Mouse (Mus musculus) adrenal gland, adult 18-20 months (tissue): ENCODE measurements around the gene Gm10406. TPM values are rescaled to one million over a fixed set of nuclear protein-coding genes. Genes with fewer than 3 reads are reported as not detected.
"Not testable (repeated sequence)": the region's sequence is repeated elsewhere in the genome, so short reads cannot be mapped to it uniquely, and the experiment has no call there.

ENCODE experiments used
- DNase-seq, 2 experiments: peaks; one replicate each; pipeline ENCODE4 v3.0.0; 2021 to 2022; ENCODE audit warnings: low spot score in 2 of 2
- long read RNA-seq, 2 experiments: library from polyadenylated mRNA; stranded (forward); transcript quantifications; one replicate each; pipeline ENCODE4 v2.0.0; 2021
- total RNA-seq, 2 experiments: library from RNA; stranded (reverse); gene quantifications; 1 replicate in 1 of 2; 2 replicates in 1 of 2; pipeline ENCODE4 v1.2.3; 2021

The Gm10406 gene
- total RNA-seq, result under 1 TPM in 1 of 2 experiments, not detected in 1; 0.19 TPM
- long read RNA-seq, experiment 1, result 0 reads
- long read RNA-seq, experiment 2, result 0 reads

DNA sequence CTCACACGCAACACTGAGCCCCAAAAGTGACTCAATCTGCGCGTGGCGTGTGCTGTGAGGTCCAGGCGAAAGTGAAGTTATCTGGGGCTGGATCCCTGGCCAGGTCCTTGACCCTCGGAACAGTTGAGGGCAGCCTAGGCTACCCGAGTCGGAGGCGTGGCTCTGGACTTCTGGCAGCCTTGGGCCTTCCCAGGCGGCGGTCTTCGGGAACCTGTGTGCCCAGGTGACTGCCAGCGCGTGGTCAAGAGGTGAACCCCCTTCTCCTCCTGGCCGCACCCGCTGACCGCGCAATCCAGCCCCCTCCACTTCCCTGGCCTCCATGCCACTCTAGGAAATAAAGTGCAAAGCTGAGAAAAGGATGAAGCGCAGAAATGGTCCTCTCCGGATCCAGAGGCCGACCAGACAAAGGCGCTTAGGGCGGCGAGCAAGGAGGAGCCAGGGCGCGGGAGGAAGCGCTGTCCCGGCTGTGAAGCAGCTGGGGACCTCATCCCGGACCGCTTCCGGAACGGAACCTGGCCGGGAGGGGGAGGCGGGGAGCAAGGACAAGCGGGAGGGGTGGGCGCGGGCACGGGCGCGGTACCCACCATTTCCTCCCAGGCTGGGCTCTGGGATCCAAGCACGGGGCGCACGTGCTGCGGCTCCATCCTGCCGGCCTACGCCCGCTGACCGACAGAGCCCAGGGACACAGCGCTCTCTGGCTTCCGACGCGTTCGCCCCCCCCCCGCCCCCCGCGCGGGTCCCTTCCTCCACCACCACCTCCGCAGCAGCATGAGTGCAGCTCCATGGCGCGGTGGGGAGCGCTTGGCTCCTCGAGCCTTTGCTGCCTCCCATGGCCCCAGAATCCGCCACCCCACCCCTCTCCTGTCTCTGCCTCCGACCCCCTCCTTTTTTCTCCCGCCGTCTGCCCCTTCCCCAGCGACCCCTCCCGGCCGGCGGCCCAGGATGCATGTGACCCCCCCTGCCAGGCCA lies at the start of gene Gm10406:
Gene Gm10406 (minus strand): TSS at position 669 of the 969 bp plus-strand sequence.
- peak; percentile 7 to 22 for DNase-seq

DNA sequence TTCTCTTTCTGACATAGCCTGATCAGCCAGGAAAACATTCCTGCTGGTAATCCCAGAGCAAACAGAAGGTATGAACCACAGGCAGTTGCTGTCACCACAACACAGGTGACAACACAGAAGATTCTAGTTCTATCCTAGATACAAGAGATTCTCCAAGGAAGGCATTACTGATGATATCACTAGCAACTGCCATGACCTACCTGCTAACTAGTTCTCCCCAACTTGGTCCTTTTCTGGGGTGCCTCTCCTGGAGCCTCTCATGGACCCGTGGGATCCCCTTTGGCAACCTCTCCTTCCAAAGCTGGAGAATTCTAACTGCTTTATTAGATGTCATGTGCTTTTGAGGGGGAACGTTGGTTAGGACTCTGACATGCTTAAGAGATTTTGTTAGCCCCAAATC lies 17.6 kb upstream of the Gm10406 start, which contains the start of gene Gm3685:
Gene Gm3685 (minus strand): TSS at position 101 of the 400 bp plus-strand sequence.
- DNase-seq, result not testable (repeated sequence)

DNA sequence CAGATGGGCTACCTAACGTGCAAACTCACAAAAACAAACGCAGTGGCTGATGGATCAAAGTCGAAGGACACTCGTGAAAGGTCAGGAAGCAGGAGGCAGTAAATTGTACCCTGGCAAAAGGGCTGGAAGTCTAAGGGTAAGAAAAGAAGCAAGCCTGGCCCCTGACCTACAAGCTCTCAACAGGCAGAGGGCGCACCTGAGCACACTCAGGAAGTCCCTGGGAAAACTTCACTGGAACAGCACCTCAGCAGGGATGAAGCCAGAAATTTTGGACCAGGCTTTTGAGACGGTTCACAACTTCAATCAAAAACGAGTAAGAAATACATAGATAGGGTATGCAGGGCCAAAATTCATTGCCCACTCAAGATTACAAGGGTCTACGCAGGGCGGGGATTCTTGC lies 975 bp downstream of the Gm10406 start:
- DNase-seq, result not testable (repeated sequence)

DNA sequence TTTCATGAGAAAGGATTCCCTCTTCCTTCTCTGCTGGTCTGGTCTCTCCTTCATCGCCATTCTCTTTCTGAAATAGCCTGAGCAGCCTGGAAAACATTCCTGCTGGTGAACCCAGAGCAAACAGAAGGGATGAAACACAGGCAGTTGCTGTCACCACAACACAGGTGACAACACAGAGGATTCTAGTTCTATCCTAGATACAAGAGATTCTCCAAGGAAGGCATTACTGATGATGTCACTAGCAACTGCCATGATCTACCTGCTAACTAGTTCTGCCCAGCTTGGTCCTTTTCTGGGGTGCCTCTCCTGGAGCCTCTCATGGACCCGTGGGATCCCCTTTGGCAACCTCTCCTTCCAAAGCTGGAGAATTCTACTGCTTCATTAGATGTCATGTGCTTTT lies 53.5 kb downstream of the Gm10406 start, which contains the start of gene Gm6356:
Gene Gm6356 (minus strand): TSS at position 101 of the 400 bp plus-strand sequence.
- not testable (repeated sequence) for DNase-seq

Other genes with a start within 250 kb of the Gm10406 start
- not detected for gene Gm3642, start 187.1 kb downstream of the Gm10406 start, total RNA-seq
- not detected for gene Gm3667, start 137.5 kb downstream of the Gm10406 start, total RNA-seq
- not detected for gene Gm6356, start 53.6 kb downstream of the Gm10406 start, total RNA-seq
- not detected for gene Gm3685, start 17.5 kb upstream of the Gm10406 start, total RNA-seq
- gene Gm3696, start 73.2 kb upstream of the Gm10406 start, total RNA-seq, result under 1 TPM in 1 of 2 experiments, not detected in 1; 0.19 TPM
- not detected for gene Gm6676, start 98.0 kb upstream of the Gm10406 start, total RNA-seq
- under 1 TPM; 0.20 to 0.22 TPM for gene Gm3512, start 147.1 kb upstream of the Gm10406 start, total RNA-seq
- gene Gm16434, start 167.1 kb upstream of the Gm10406 start, total RNA-seq, result not detected
- gene Gm3727, start 237.3 kb upstream of the Gm10406 start, total RNA-seq, result not detected